Mouse (Mus musculus): ENCODE measurements around the gene Nsfl1c. TPM values are rescaled to one million over a fixed set of nuclear protein-coding genes. Genes with fewer than 3 reads are reported as not detected.

Gene Nsfl1c
- polyA plus RNA-seq, 1 experiment from 2014 or later: 287 TPM

DNA sequence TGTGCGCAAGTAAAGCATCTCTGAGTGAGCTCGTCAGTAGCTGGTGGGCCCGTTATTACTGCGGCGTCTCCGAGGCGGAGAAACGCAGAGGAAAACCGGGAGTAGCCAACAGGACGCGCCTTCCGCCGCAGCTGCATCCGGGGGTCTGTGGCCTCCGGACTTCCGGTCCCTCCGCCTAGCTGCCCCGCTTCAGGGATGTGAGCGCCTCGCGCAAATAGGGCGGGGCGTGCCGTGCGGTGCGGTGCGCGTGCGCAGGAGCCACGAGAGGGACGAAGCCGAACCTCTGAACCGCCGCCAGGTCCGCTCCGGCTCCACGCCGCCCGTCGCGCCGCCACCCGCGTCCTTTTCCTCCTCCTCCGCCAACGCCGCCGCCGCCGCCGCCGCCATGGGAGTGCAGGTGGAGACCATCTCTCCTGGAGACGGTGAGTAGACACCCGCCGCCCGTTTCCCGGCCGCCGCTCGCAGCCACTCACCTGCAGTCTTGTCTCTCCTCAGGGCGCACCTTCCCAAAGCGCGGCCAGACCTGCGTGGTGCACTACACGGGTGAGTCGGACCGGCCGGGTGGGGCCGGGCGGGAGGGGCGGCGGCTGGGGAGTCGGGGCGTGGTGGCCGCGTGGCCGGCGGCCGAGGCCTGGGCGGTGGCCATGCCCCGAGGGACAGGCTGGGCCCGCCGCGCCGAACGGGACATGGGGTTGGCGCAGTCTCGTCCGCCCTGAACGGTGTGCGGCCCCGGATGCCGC is 48.5 kb downstream of the Nsfl1c start, which contains the start of gene Fkbp1a:
Gene Fkbp1a, plus strand, starts transcription at position 161 of the 740 bp plus-strand sequence.
- Histone ChIP-seq H3K4me2 (ENCODE audit: low read length) (peak within 1 kb of the TSS; percentile 80), H3K4me1 (ENCODE audit: control insufficient read depth, insufficient read depth, low read depth, low read length) (peaks cover 30% of the 10 kb centered on the region), H3K4me3 (ENCODE audit: low read length) (peak within 1 kb of the TSS; percentile 92), H3K36me3 (ENCODE audit: control insufficient read depth, insufficient read depth, low read length) (0 out of 2 replicates have a peak, but pooled peaks cover 5% of the 10 kb centered on the region), H3K9ac (ENCODE audit: low read depth, low read length) (peak within 1 kb of the TSS; percentile 95), H3K27ac (ENCODE audit: low read depth, low read length) (peak within 1 kb of the TSS; percentile 89), H3K27me3 (replicated peaks; ENCODE audit: control insufficient read depth, insufficient read depth, low read length) (no peaks in the 10 kb centered on the region), H3K9me3 (ENCODE audit: control insufficient read depth, low read length) (no peaks in the 10 kb centered on the region)
- under 1% methylated on average over 60 of the region's 93 CpGs for WGBS
- peak; percentile 98 for ATAC-seq

DNA sequence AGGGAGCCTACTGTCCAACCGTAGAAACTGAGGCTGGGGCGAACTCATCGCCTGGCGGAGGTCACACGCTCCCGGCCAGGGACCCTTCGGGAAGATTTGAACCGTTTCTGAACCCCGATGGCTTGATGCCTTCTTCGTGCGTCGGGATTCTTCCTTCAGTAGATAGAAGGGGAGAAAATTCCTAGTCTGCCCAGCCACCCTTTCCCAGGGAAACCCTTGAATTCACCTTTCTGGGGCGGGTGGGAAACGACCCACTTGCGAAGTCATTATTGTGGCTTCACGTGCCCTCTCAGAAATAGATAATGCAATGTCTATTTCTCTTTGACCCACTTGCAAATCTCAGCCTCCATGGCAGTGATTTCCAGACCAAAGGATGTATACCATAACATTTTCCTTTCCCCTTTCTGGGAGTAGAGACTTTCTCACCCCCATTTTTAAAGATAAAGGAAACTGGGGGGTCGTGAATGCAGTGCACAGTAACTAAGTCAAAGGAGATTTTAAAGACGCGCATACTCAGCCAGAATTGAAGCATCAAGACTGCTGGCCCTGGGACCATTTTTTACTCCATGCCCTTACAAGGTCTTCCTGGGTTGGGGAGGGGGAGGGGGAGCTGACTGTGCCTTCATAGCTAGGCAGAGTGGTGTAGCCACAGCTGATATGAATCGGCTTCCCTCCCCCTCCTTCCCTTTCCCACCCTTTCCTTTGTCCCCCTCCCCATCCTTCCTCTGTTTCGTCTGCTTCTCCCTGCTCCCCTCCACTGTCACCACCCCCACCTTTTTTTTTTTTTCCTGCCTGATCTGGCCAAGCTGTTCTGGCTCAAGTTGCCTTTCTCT is 49.3 kb downstream of the Nsfl1c start:
- peak overlapping the region; percentile 95 for H3K9ac ChIP-seq (ENCODE audit: low read depth, low read length)

DNA sequence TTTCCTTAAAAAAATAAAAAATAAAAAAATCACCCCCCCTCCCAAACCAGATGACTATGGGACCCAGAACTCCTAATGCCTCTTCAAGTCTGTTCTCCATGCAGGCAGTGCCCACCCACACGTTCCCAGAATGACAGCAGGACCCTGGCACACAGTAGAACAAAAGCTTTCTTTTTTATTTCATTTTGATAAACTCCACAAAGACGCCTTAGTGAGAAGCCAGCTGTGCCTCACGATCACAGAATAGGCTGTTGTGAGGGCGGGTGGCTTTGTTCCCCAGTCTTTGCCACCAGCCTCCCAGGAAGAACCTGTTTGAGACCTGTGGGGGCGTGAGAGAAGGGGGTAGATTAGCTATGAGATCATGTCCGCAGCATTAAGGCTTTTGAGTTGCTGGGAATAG is 50.7 kb downstream of the Nsfl1c start:
- Histone ChIP-seq H3K27ac (ENCODE audit: low read depth, low read length) (no peak overlapping the region), H3K9me3 (ENCODE audit: control insufficient read depth, low read length) (no peaks in the 10 kb centered on the region), H3K36me3 (ENCODE audit: control insufficient read depth, insufficient read depth, low read length) (0 out of 2 replicates have a peak, but pooled peaks cover 8% of the 10 kb centered on the region), H3K4me1 (ENCODE audit: control insufficient read depth, insufficient read depth, low read depth, low read length) (peaks cover 30% of the 10 kb centered on the region), H3K4me2 (ENCODE audit: low read length) (peak overlapping the region; percentile 80), H3K4me3 (ENCODE audit: low read length) (no peak overlapping the region), H3K9ac (ENCODE audit: low read depth, low read length) (no peak overlapping the region), H3K27me3 (replicated peaks; ENCODE audit: control insufficient read depth, insufficient read depth, low read length) (no peaks in the 10 kb centered on the region)
- ATAC-seq: no peak
- 49% methylated on average over 6 of the region's 6 CpGs for WGBS

More for the DNA sequence above, 49.3 kb downstream of the Nsfl1c start:
- 1% methylated on average over 21 of the region's 21 CpGs for WGBS
- Histone ChIP-seq H3K4me3 (ENCODE audit: low read length) (peak overlapping the region; percentile 92), H3K36me3 (ENCODE audit: control insufficient read depth, insufficient read depth, low read length) (0 out of 2 replicates have a peak, but pooled peaks cover 5% of the 10 kb centered on the region), H3K4me2 (ENCODE audit: low read length) (peak overlapping the region; percentile 80), H3K27ac (ENCODE audit: low read depth, low read length) (peak overlapping the region; percentile 89), H3K9me3 (ENCODE audit: control insufficient read depth, low read length) (no peaks in the 10 kb centered on the region), H3K27me3 (replicated peaks; ENCODE audit: control insufficient read depth, insufficient read depth, low read length) (no peaks in the 10 kb centered on the region), H3K4me1 (ENCODE audit: control insufficient read depth, insufficient read depth, low read depth, low read length) (peaks cover 30% of the 10 kb centered on the region)
- ATAC-seq: 0 out of 2 replicates have a peak, but pooled peaks have one; percentile 10

DNA sequence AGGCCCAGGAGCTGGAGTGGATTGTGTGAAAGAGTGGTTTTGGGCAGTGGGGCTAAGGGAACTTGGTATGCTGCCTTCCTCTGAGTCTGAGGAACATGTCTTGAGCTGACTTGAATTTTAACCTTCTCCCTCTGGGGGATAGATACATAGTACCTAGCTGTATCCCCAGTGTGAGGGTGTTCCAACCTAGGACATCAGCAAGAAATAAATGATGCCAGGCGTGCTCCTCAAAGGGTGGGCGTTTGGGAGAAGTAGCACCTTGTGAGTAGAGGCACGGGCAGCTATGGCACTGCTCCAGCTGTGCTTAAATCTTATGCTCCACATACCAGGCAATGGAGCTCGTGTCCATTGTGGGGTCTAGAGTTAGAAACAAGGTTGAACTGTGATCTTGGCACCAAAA is 52.6 kb downstream of the Nsfl1c start:
- Histone ChIP-seq H3K4me3 (ENCODE audit: low read length) (no peak overlapping the region), H3K4me1 (ENCODE audit: control insufficient read depth, insufficient read depth, low read depth, low read length) (peaks cover 26% of the 10 kb centered on the region), H3K27ac (ENCODE audit: low read depth, low read length) (no peak overlapping the region), H3K9ac (ENCODE audit: low read depth, low read length) (no peak overlapping the region), H3K36me3 (ENCODE audit: control insufficient read depth, insufficient read depth, low read length) (0 out of 2 replicates have a peak, but pooled peaks cover 12% of the 10 kb centered on the region), H3K27me3 (replicated peaks; ENCODE audit: control insufficient read depth, insufficient read depth, low read length) (no peaks in the 10 kb centered on the region), H3K4me2 (ENCODE audit: low read length) (no peak overlapping the region), H3K9me3 (ENCODE audit: control insufficient read depth, low read length) (no peaks in the 10 kb centered on the region)
- no peak for ATAC-seq
- 84% methylated on average over 4 of the region's 4 CpGs for WGBS

DNA sequence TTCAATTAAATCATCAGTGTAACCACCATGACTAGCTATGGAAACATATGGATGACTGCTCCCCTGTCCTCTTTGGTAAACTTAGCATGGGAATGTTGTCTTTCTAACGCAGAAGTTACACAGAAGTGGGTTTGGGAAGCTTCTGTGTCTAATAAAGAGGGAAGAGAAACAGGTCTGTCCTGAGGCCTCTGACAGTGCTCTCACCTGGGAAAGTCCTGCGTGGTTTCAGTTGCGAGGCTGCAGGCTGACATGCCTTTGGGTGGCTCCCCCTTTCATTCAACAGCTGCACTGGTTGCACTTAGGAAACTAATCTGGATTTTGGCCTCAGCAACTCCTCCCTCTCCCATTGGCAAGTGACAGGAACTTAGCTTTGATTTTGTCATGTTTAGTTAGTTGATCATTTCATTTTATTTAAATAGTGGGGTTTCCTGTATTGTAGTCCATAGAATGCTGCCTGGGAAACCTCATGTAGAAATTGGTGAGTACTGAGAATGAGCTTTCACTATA is 55.7 kb downstream of the Nsfl1c start:
- Histone ChIP-seq H3K4me3 (ENCODE audit: low read length) (no peak overlapping the region), H3K27me3 (replicated peaks; ENCODE audit: control insufficient read depth, insufficient read depth, low read length) (no peaks in the 10 kb centered on the region), H3K4me1 (ENCODE audit: control insufficient read depth, insufficient read depth, low read depth, low read length) (peaks cover 11% of the 10 kb centered on the region), H3K9ac (ENCODE audit: low read depth, low read length) (no peak overlapping the region), H3K36me3 (ENCODE audit: control insufficient read depth, insufficient read depth, low read length) (peaks cover 20% of the 10 kb centered on the region), H3K4me2 (ENCODE audit: low read length) (no peak overlapping the region), H3K9me3 (ENCODE audit: control insufficient read depth, low read length) (no peaks in the 10 kb centered on the region), H3K27ac (ENCODE audit: low read depth, low read length) (no peak overlapping the region)
- 96% methylated on average over 3 of the region's 3 CpGs for WGBS
- ATAC-seq: no peak

Other genes with a start within 250 kb of the Nsfl1c start
- not detected in 2 replicates for gene 4921509C19Rik, start 18.0 kb upstream of the Nsfl1c start, polyA plus RNA-seq (2015; fragmentation: Nextera tagmentation; extraction: Ambion mirVana)
- 675 and 689 TPM in 2 replicates for gene Fkbp1a, start 48.3 kb downstream of the Nsfl1c start, polyA plus RNA-seq (2015; fragmentation: Nextera tagmentation; extraction: Ambion mirVana)
- 0.58 and 0.70 TPM in 2 replicates for gene Sdcbp2, start 78.4 kb downstream of the Nsfl1c start, polyA plus RNA-seq (2015; fragmentation: Nextera tagmentation; extraction: Ambion mirVana)
- 24.8 and 28.3 TPM in 2 replicates for gene Snph, start 138.4 kb downstream of the Nsfl1c start, polyA plus RNA-seq (2015; fragmentation: Nextera tagmentation; extraction: Ambion mirVana)
- 0.15 and 0.28 TPM in 2 replicates for gene Rad21l, start 174.4 kb downstream of the Nsfl1c start, polyA plus RNA-seq (2015; fragmentation: Nextera tagmentation; extraction: Ambion mirVana)
- gene Tmem74b, start 207.8 kb downstream of the Nsfl1c start, polyA plus RNA-seq (2015; fragmentation: Nextera tagmentation; extraction: Ambion mirVana): 32.3 and 32.7 TPM in 2 replicates